Mouse (Mus musculus) subcutaneous adipose tissue, adult 2 months (tissue): ENCODE measurements around the gene Evi2b. TPM values are rescaled to one million over a fixed set of nuclear protein-coding genes. Genes with fewer than 3 reads are reported as not detected.

Experiments used
- polyA plus RNA-seq: library from polyadenylated mRNA; depleted of rRNA; stranded (reverse); fragments of >200 nt; gene quantifications from 2 replicates; pipeline ENCODE4 v1.2.3, GENCODE M21; 2012; ENCODE audit warnings: low replicate concordance; rRNA removed

The Evi2b gene
- polyA plus RNA-seq, result 9.2 and 19.2 TPM in 2 replicates

DNA sequence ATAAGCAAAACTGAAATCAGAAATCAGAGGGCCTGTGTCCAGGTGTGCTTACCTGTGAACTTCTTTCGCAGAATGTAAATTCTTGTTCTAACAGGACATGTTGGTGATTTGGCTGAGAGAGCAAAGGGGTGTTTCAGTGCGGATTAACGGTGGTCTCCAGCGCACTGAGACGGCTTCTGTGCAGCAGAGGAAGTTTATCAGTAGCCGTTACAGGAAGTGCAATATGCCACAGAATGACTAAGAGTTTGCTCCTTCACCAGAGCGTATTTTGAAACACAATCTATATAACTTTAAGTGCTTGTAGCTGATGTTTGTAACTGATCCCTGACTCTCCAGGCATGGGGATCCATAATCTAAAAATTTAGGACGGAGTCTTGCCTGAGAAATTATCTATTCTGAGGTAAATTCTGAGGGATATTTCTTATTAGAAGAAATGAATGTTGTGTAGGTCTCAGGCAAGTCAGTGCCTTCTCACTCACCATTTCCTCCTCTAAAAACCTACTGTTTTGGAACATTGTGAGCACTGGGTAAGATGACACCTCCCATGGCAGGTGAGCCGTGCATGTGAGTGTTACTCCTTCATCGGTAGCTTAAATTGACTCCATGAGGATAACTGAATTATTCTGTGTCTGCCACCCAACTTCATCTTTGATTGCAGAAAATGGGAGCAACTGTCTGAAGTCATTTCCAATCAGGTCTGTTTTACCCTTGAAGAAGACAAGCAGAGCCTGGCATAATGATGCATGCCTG is at the start of gene Evi2b:
TSS of gene Evi2b (minus strand) at position 203 of the 750 bp plus-strand sequence.

GRCm38 (mm10) chr11:79530333-79530761 is 6.8 kb upstream of the Evi2b start, which contains the start of the genes Evi2 and Evi2a:
Evi2 (minus strand) TSS chr11:79530589.
Evi2a (minus strand) TSS chr11:79530609.

DNA sequence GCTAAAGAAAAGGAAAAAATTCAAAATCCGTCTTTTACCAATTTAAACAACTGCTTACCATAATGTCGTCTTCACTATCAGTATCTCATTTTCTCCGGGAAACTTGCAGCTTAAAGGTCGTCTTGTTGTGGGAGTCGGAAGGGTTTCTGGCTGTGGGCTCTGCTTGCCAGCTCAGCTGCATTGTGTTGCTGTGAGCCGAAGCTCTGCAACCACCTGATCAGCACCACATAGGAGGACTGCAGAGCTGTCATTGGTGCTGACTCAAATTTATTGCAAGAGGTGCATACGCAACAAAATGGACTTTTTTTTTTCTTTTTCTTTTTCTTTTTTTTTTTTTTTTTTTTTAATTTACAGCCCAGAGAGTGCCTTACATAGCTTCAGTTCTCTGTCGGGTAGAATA is 19.7 kb downstream of the Evi2b start, which contains the start of gene Omg:
TSS of gene Omg (minus strand) at position 240 of the 400 bp plus-strand sequence.

Other genes starting within 250 kb of the Evi2b start
- gene Gm9964, start 226.9 kb downstream of the Evi2b start, polyA plus RNA-seq, result not detected in 2 replicates
- 16.1 and 19.5 TPM in 2 replicates for gene Nf1, start 184.1 kb downstream of the Evi2b start, polyA plus RNA-seq
- not detected in 2 replicates for gene Omg, start 19.7 kb downstream of the Evi2b start, polyA plus RNA-seq
- 0.44 and 0.90 TPM in 2 replicates for gene Evi2, start 6.8 kb upstream of the Evi2b start, polyA plus RNA-seq
- gene Evi2a, start 6.8 kb upstream of the Evi2b start, polyA plus RNA-seq, result 13.3 and 16.4 TPM in 2 replicates
- gene Rab11fip4, start 67.5 kb upstream of the Evi2b start, polyA plus RNA-seq, result 1.8 and 5.2 TPM in 2 replicates